Mouse (Mus musculus): ENCODE measurements around the gene Ccdc189.
A peak's percentile ranks its signal among the peaks of the same experiment; 100 is the strongest.

Gene Ccdc189

GRCm38 (mm10) chr7:127592575-127592974 lies 4.2 kb upstream of the Ccdc189 start:
- no peak for DNase-seq (ENCODE audit: extremely low spot score, low spot score)

GRCm38 (mm10) chr7:127591108-127591507 lies 2.7 kb upstream of the Ccdc189 start:
- DNase-seq (ENCODE audit: extremely low spot score, low spot score): no peak

GRCm38 (mm10) chr7:127589637-127590036 lies 1.2 kb upstream of the Ccdc189 start:
- no peak for DNase-seq (ENCODE audit: extremely low spot score, low spot score)

- no peak for DNase-seq (ENCODE audit: extremely low spot score, low spot score)
Measured at GRCm38 (mm10) chr7:127588901-127589300, 506 bp upstream of the Ccdc189 start.

DNA sequence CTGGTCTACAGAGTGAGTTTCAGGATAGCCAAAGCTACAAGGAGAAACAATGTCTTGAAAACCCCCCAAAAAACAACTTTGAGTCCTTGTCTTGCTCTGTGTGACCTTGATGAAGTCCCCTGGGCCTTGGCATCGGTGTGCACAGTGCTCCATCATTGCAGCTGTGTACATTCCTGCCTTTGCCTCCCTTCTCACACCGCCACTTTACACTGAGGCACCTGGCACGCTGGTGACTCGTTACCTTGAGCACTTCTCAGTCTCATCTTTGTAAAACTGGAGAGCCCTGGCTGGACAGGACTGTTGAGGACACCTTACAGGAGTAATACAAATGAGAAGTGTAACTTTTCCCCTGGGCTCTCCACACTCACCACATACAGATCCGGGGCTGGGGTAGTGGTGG lies 1.2 kb downstream of the Ccdc189 start:
- no peak for DNase-seq (ENCODE audit: extremely low spot score, low spot score)

DNA sequence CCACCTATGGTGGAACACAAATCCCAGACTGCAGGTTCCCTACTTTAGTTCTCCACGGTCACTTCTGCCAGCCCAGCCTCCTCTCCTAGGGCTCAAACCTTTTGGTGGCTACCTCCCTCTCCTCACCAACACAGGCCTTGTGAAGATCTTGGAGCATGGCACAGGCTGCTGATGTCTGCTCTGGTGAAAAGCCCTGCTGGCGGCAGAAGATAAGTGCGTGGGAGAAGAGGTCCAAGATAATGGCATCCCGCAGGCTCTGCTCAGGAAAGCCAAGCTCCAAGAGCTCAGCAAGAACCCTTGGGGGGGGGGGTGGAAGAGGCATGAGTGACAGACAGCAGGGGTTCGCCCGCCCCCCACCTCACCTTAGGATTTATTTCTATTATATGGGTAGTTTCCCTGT lies 2.2 kb downstream of the Ccdc189 start:
- DNase-seq (ENCODE audit: extremely low spot score, low spot score): no peak

GRCm38 (mm10) chr7:127585031-127585430 lies 3.4 kb downstream of the Ccdc189 start:
- DNase-seq (ENCODE audit: extremely low spot score, low spot score): no peak

DNA sequence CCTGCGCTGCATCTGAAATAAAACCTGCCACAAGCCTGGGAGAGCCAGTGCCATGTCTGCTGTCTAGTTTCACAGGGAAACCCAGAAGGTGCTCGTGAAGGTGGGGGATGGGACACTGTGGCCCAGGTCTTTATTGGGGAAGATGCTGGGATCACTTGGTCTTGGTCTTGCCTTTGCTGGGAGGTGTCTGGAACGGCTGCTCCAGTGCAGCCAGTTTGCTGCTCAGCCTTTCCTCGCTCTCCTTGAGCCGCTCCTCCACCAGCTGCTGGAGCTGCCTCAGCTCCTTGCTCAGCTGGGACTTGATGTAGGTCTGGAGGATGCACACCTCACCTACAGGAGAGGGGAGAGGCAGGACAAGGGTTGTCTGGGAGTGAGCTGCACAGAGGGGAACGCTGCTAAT lies 5.1 kb downstream of the Ccdc189 start:
- no peak for DNase-seq (ENCODE audit: extremely low spot score, low spot score)

- DNase-seq (ENCODE audit: extremely low spot score, low spot score): no peak
Measured at GRCm38 (mm10) chr7:127574115-127574514, 14.3 kb downstream of the Ccdc189 start.

- DNase-seq (ENCODE audit: extremely low spot score, low spot score): peak; percentile 32
Measured at GRCm38 (mm10) chr7:127573503-127574008, 14.8 kb downstream of the Ccdc189 start.

DNA sequence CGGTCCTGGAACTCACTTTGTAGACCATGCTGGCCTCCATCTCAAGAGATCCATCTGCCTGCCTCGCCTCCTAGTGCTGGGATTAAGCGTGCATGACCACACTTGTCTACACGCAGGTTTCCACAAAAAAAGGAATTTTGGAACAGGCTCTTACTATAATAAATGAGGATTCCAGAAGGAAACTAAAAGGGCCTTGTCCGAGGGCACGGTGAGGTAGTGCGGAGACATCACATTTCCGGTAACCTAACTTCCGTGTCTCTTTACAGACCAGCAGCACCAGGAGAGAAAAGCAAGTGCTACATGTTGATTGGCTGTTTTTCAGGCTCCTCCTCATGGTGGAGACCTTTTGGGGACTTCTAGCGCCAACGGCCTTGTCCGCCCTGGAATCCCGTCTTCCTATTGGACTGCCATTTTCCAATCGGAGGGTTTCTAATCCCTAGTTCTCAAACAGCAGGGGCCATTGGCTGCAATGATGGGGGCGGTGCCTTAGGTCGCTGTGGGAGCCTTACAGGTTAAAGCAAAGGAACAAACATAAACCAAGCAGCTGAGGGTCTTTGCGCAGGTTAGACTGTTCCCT lies 15.4 kb downstream of the Ccdc189 start, which contains the start of gene Phkg2:
Phkg2 (plus strand) TSS at position 446 of the 577 bp plus-strand sequence.
- peak; percentile 83 for DNase-seq (ENCODE audit: extremely low spot score, low spot score)

DNA sequence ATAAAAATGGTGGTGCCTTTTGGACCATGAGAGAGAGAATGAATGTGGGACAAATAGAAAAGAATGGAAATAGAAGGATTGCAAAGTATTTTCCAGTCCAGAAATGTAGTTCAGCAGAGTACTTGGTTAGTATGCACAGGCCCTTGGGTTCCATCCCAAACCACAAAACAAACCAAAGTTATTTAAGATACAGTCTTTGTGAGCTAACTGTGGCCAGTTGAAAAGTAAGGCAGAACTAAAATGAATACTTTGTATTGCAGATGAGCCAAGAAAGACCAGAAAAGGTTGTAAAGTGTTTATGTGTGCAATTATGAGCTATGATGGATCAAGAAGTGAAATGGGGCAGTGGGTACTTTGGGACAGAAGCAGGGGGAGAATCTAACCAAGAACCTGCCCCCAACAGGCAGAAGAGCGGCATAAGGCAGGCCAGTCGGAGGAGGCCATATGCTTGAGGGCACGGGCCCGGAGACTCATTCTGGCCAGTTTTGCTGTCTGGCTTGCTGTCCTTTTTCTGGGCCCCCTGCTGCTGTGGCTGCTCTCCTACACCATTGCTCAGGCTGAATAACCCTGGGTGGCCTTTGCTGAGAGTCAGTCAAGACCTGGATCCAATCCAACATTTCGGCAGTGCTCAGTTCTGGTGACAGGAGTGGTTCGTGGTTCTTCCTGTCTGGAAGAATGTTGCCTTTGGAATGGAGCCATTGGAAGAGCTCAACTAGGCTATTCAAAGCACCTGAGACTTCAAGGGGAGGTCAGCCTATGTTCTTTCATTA lies 23.8 kb downstream of the Ccdc189 start:
- no peak for DNase-seq (ENCODE audit: extremely low spot score, low spot score)

DNA sequence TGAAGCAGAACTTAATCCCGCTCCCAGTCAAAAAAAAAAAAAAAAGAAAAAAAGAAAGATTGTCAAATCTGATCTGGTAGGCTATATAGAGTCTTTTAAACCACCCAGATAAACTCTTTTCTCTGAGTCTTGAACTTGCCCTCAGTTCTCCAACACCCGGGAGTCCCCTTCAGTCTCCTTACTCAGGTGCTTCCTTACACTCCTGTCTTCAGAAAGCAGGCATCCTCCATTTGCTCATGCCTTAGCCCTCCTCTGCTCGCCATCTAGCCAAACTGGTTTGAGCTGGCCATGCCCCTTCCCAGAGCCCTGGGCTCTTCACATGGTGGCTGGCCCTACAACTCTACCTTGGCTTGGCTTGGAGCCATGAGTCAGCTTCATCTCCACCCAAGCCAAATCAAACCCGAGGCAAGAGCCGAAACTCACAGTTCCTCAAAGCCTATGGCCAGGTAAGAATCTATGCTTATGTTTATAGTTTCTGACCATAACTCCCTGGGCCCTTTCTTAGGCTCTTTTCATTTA lies 27.0 kb downstream of the Ccdc189 start, which contains the start of gene Tmem265:
Tmem265 (plus strand) TSS at position 51 of the 519 bp plus-strand sequence.
- DNase-seq (ENCODE audit: extremely low spot score, low spot score): no peak

- no peak for DNase-seq (ENCODE audit: extremely low spot score, low spot score)
Measured at GRCm38 (mm10) chr7:127560580-127560979, 27.8 kb downstream of the Ccdc189 start.

DNA sequence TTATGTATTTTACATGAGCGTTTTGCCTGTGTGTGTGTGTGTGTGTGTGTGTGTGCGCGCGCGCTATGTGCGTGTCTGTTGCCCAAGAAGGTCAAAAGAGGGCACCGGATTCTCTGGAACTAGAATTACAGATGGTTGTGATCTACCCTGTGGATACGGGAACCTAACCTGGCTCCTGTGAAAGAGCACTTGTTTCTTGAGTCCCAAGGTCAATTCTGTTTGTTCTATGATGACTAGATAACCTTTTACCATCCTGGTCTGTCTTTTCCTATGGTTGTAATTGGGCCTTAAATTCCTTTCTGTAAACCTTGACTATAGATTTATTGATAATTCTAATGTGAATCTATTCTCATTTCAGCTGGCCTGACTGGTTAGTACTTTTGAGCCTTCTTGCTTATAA lies 36.8 kb downstream of the Ccdc189 start:
- DNase-seq (ENCODE audit: extremely low spot score, low spot score): no peak

GRCm38 (mm10) chr7:127549116-127549835 lies 39.1 kb downstream of the Ccdc189 start:
- no peak for DNase-seq (ENCODE audit: extremely low spot score, low spot score)

DNA sequence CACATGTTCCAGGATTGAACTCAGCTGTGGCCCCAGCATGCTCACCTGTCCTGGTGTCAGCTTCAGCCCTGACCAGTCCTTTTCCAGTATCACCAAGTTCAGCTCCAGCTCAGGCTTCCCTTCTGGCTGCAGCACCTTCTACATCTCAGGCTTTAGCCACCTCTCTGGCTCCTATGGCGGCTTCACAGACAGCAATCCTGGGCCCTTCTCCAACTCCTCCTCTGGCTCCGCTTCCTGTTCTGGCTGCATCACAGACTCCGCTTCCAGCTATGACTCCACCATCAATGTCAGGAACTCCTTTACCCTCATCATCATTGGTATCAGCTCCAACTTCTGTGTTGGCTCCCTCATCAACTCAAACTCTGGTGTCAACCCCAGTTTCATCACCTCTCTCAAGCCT lies 46.7 kb downstream of the Ccdc189 start:
- no peak for DNase-seq (ENCODE audit: extremely low spot score, low spot score)

All from neural tube, embryonic 10.5 days (tissue).